Mouse (Mus musculus): ENCODE results near the gene Th.

- no peak for TF ChIP-seq ZNF384 (IDR thresholded peaks at IDR 0.05; ENCODE audit: low read depth, low read length)
- no peak for TF ChIP-seq HCFC1 (IDR thresholded peaks at IDR 0.05; ENCODE audit: borderline replicate concordance, insufficient read depth, low read length)
- TF ChIP-seq ZC3H11A (IDR thresholded peaks at IDR 0.05; ENCODE audit: borderline replicate concordance, low read depth, low read length) = no peak
These were observed 6.7 kb upstream of the Th start for GRCm38 (mm10) chr7:142937631-142938030.

All from ES-E14 (cell line).